ENCODE assay signal across 11 mouse cellular contexts in the genomic region with DNA sequence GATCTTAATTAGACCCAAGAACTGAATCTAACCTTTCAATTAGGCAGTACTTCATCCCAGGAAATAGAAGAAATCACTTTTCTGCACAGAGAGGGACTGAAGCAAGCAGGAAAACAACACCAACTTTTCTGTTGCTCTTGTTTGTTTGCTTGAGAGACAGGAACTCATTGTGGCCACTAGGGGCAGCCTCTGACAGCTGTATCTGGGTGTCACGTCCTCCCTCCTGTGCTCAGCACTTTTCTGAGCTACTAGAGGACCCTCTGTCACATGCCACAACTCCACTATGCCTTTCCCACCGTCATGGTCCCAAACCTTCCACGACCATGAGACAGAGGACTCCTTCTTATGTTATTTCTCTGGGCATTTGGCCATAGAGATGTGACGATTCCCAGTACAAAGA.
DNase-seq lines count a peak whose midpoint lies in the region; ATAC-seq lines count a peak whose summit lies in the region.
"Had no signal": no experiment of that assay in that cellular context is flagged by ENCODE, and none has a peak within 500 bp of the region (broad histone marks: within the 10 kb centered on the region; RNA-seq: fewer than 3 reads in every experiment).

No protein-coding gene starts in this region.

- 0 out of 2 replicates have a peak, but pooled peaks have one; percentile 23 for ATAC-seq in midbrain, embryonic 16.5 days

- WGBS in midbrain, embryonic 16.5 days: 37% methylated on average over 4 of the region's 4 CpGs

- no peaks in the 10 kb centered on the region for H3K27me3 ChIP-seq in midbrain, embryonic 16.5 days (ENCODE audit: control insufficient read depth, insufficient read depth, low read depth, low read length)
- H3K27me3 ChIP-seq: embryonic facial prominence, embryonic 13.5 days; limb, embryonic 13.5 days; stomach, embryonic 15.5 days had no signal

- no peak overlapping the region for H3K27ac ChIP-seq in midbrain, embryonic 16.5 days (ENCODE audit: low read length)
- H3K27ac ChIP-seq: embryonic facial prominence, embryonic 13.5 days; limb, embryonic 13.5 days; stomach, embryonic 15.5 days had no signal

- H3K4me3 ChIP-seq in midbrain, embryonic 16.5 days (ENCODE audit: low read depth, low read length): no peak overlapping the region
- H3K4me3 ChIP-seq: embryonic facial prominence, embryonic 13.5 days; limb, embryonic 13.5 days; stomach, embryonic 15.5 days had no signal

- intact Hi-C loops in heart, postnatal 14 days (cut with DNase I): no loop called here
- intact Hi-C loops in heart, postnatal 25 days (cut with DNase I): no loop called here

- no peak overlapping the region for H3K4me2 ChIP-seq in midbrain, embryonic 16.5 days (ENCODE audit: low read length)
- H3K4me2 ChIP-seq: embryonic facial prominence, embryonic 13.5 days; limb, embryonic 13.5 days; stomach, embryonic 15.5 days had no signal

- peaks cover 9% of the 10 kb centered on the region for H3K4me1 ChIP-seq in midbrain, embryonic 16.5 days (ENCODE audit: control insufficient read depth, insufficient read depth, low read length)

- no peak overlapping the region for H3K9ac ChIP-seq in midbrain, embryonic 16.5 days (ENCODE audit: low read depth, low read length)
- H3K9ac ChIP-seq: embryonic facial prominence, embryonic 13.5 days; limb, embryonic 13.5 days; stomach, embryonic 15.5 days had no signal

- H3K36me3 ChIP-seq in midbrain, embryonic 16.5 days (ENCODE audit: control insufficient read depth, insufficient read depth, low read length): no peaks in the 10 kb centered on the region
- H3K36me3 ChIP-seq: embryonic facial prominence, embryonic 13.5 days; limb, embryonic 13.5 days; stomach, embryonic 15.5 days had no signal

- peak; percentile 45 to 57 for DNase-seq in heart, postnatal 14 days
- no peak for DNase-seq in heart, postnatal 25 days (ENCODE audit: low spot score)
- DNase-seq in CD4-positive helper T cell, adult 2 months (ENCODE audit: low read depth, low spot score): peak; percentile 56
- DNase-seq in ZHBTc4 (ENCODE audit: low read depth, low spot score): peak; percentile 76
- peak; percentile 75 for DNase-seq in induced T-regulatory cell, adult 2 months (ENCODE audit: low read depth)
- no peak for DNase-seq in right cerebral cortex, postnatal 36 days (ENCODE audit: low spot score in 2 of 2)
- no peak for DNase-seq in ovary, postnatal 36 days (ENCODE audit: low spot score)

- H3K9me3 ChIP-seq in midbrain, embryonic 16.5 days (replicated peaks; ENCODE audit: control insufficient read depth, low read length, poor library complexity, severe bottlenecking): no peaks in the 10 kb centered on the region
- H3K9me3 ChIP-seq: embryonic facial prominence, embryonic 13.5 days; limb, embryonic 13.5 days; stomach, embryonic 15.5 days had no signal

Comparison
In these comparisons a context has a peak if more than half of its experiments do, and no peak if none do; other contexts are left out.
1. DNase-seq: peak in heart, postnatal 14 days (2 of 2), CD4-positive helper T cell, adult 2 months (single experiment), ZHBTc4 (single experiment) and induced T-regulatory cell, adult 2 months (single experiment); none in heart, postnatal 25 days (single experiment), right cerebral cortex, postnatal 36 days (0 of 2) and ovary, postnatal 36 days (single experiment).